Mouse (Mus musculus): Measurements from ENCODE around the gene Rpl3l. TPM values are rescaled to one million over a fixed set of nuclear protein-coding genes. Genes with fewer than 3 reads are reported as not detected.

Gene Rpl3l
- polyA plus RNA-seq, 1 experiment from 2014 or later: not detected

DNA sequence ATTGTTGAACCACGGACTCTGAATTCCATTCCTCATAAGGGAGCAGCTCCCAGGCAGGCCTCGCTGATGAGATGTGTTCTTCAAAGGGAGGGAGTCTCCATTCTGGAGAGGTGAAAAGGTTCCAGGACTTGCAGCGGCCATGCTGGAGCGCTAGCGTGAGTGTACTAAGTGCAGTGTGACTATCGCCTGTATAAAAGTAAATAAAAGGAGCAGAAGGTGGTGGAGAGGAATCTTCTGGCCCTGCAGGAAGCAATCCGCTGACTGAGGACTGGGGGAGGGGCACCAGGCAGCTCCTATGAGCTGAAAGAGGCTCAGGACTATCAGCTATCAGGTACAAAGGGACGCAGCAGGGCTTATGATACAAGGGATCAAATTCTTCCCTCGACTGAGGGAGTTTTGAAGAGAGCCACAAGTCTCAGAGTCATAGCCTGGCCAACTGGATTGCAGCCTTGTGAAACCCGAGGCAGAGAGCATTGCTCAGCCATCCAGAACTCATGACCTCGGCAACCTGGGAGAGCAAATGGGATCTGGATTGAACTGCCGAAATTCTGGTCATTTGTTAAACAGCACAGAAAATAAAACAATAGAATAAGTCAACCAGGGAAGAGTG, 38.8 kb downstream of the Rpl3l start:
- Histone ChIP-seq H3K4me2 (no peak overlapping the region), H3K36me3 (no peaks in the 10 kb centered on the region), H3K4me1 (replicated peaks) (peaks cover 29% of the 10 kb centered on the region), H3K27me3 (no peaks in the 10 kb centered on the region; the same call in 1 of the 2 replicates), H3K9ac (replicated peaks) (no peak overlapping the region; the same call in 1 of the 2 replicates), H3K9me3 (no peaks in the 10 kb centered on the region), H3K27ac (no peak overlapping the region), H3K4me3 (replicated peaks) (no peak overlapping the region)
- no peak for ATAC-seq (ENCODE audit: insufficient number of reproducible peaks, insufficient read depth, low FRiP score, low TSS enrichment, low read depth)
- WGBS: 31% methylated on average over 12 of the region's 12 CpGs

DNA sequence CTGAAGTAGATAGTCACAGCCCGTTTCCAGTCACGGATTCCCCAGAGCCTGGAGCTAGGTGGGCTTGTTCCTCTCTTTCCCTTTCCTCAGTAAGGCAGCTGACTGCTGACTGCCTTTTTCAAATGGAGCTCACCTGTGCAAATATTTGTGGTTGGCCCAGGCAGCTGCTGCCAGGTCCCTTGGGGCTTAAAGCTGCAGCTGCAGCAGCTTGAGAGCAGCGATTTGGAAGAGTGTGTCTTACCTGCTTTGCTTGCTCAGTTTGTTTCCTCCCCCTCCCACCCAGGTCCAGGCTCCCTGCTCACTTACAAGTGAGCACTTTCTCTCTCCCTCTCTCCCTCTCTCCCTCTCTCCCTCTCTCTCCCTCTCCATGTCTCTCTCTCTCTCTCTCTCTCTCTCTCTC, 41.5 kb downstream of the Rpl3l start:
- Histone ChIP-seq H3K36me3 (no peaks in the 10 kb centered on the region), H3K4me1 (replicated peaks) (peaks cover 21% of the 10 kb centered on the region), H3K27ac (no peak overlapping the region), H3K9ac (replicated peaks) (no peak overlapping the region), H3K27me3 (no peaks in the 10 kb centered on the region; the same call in 1 of the 2 replicates), H3K4me2 (no peak overlapping the region), H3K9me3 (0 out of 2 replicates have a peak, but pooled peaks cover 6% of the 10 kb centered on the region), H3K4me3 (replicated peaks) (no peak overlapping the region)
- 33% methylated on average over 3 of the region's 3 CpGs for WGBS
- ATAC-seq (ENCODE audit: insufficient number of reproducible peaks, insufficient read depth, low FRiP score, low TSS enrichment, low read depth): no peak

DNA sequence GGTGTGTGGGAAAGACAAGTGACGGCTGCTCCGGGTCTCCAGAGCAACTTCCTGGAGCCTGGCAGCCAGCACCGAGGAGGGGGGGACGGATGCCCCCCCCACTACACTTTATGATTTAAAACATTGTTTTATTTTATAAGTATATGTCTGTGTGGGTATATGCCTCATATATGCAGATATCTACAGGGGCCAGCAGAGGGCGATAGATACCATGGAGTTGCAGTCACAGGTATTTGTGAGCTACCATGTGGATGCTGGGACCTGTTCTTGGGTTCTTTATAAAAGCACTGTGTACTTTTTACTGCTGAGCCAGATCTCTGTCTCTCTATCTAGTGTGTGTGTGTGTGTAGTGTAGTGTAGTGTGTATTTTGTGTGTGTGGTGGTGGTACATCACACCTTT, 45.6 kb downstream of the Rpl3l start:
- H3K4me1 ChIP-seq (replicated peaks): peaks cover 11% of the 10 kb centered on the region; the same call in 1 of the 2 replicates
- no peak overlapping the region for H3K4me3 ChIP-seq (replicated peaks)
- WGBS: 87% methylated on average over 5 of the region's 5 CpGs

GRCm38 (mm10) chr17:24775173-24775572, 47.6 kb downstream of the Rpl3l start:
- Histone ChIP-seq H3K36me3 (no peaks in the 10 kb centered on the region), H3K9ac (replicated peaks) (no peak overlapping the region), H3K27me3 (no peaks in the 10 kb centered on the region), H3K27ac (no peak overlapping the region), H3K4me1 (replicated peaks) (no peaks in the 10 kb centered on the region; the same call in 1 of the 2 replicates), H3K4me2 (no peak overlapping the region), H3K9me3 (0 out of 2 replicates have a peak, but pooled peaks cover 6% of the 10 kb centered on the region), H3K4me3 (replicated peaks) (no peak overlapping the region)
- WGBS: 88% methylated on average over 8 of the region's 8 CpGs
- no peak for ATAC-seq (ENCODE audit: insufficient number of reproducible peaks, insufficient read depth, low FRiP score, low TSS enrichment, low read depth)

More for the DNA sequence above, 45.6 kb downstream of the Rpl3l start:
- Histone ChIP-seq H3K27ac (no peak overlapping the region), H3K4me2 (no peak overlapping the region), H3K27me3 (no peaks in the 10 kb centered on the region), H3K36me3 (no peaks in the 10 kb centered on the region), H3K9ac (replicated peaks) (no peak overlapping the region), H3K9me3 (0 out of 2 replicates have a peak, but pooled peaks cover 6% of the 10 kb centered on the region)
- no peak for ATAC-seq (ENCODE audit: insufficient number of reproducible peaks, insufficient read depth, low FRiP score, low TSS enrichment, low read depth)

DNA sequence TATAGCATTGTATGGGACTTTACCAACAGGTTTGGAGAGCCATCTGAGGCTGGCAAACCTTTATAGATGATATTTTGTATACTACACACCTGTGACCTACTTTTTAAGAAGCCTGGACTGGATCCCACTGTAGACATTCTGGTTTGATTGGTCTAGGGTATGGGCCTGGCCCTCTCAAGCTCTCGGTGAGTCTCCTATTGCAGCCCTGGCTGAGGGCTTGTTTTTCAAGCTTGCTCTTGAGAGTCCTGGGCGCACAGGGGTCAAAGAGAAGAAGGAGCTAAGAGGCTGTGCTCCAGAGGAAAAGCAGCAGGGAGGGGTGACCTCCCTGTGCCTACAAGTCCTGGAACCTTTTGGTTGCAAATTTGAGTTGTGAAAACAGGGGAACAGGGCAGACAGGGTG, 49.5 kb downstream of the Rpl3l start:
- WGBS: 85% methylated on average over 2 of the region's 2 CpGs
- ATAC-seq (ENCODE audit: insufficient number of reproducible peaks, insufficient read depth, low FRiP score, low TSS enrichment, low read depth): no peak
- no peak overlapping the region for H3K9ac ChIP-seq (replicated peaks)
- no peak overlapping the region for H3K27ac ChIP-seq
- H3K9me3 ChIP-seq: 0 out of 2 replicates have a peak, but pooled peaks cover 6% of the 10 kb centered on the region
- H3K4me2 ChIP-seq: no peak overlapping the region
- no peaks in the 10 kb centered on the region for H3K27me3 ChIP-seq
- no peaks in the 10 kb centered on the region for H3K36me3 ChIP-seq
- H3K4me1 ChIP-seq (replicated peaks): no peaks in the 10 kb centered on the region; the same call in 1 of the 2 replicates
- H3K4me3 ChIP-seq (replicated peaks): no peak overlapping the region

- Histone ChIP-seq H3K4me1 (replicated peaks) (no peaks in the 10 kb centered on the region), H3K27me3 (0 out of 2 replicates have a peak, but pooled peaks cover 3% of the 10 kb centered on the region), H3K27ac (no peak overlapping the region), H3K4me3 (replicated peaks) (no peak overlapping the region), H3K9ac (replicated peaks) (no peak overlapping the region), H3K9me3 (no peaks in the 10 kb centered on the region), H3K36me3 (no peaks in the 10 kb centered on the region), H3K4me2 (no peak overlapping the region)
- ATAC-seq (ENCODE audit: insufficient number of reproducible peaks, insufficient read depth, low FRiP score, low TSS enrichment, low read depth): no peak
- WGBS: 82% methylated on average over 2 of the region's 2 CpGs
Measured at GRCm38 (mm10) chr17:24780821-24781220, 53.2 kb downstream of the Rpl3l start.

Other genes with a start within 250 kb of the Rpl3l start
- 34.7 and 35.5 TPM in 2 replicates for gene Mlst8, start 248.7 kb upstream of the Rpl3l start, polyA plus RNA-seq (2016; fragmentation: Nextera tagmentation; extraction: Ambion mirVana)
- gene Caskin1, start 239.2 kb upstream of the Rpl3l start, polyA plus RNA-seq (2016; fragmentation: Nextera tagmentation; extraction: Ambion mirVana): 6.1 and 6.5 TPM in 2 replicates
- 97.4 and 101 TPM in 2 replicates for gene Traf7, start 199.9 kb upstream of the Rpl3l start, polyA plus RNA-seq (2016; fragmentation: Nextera tagmentation; extraction: Ambion mirVana)
- gene Rab26, start 193.6 kb upstream of the Rpl3l start, polyA plus RNA-seq (2016; fragmentation: Nextera tagmentation; extraction: Ambion mirVana): 3.2 and 4.0 TPM in 2 replicates
- gene Pkd1, start 178.0 kb upstream of the Rpl3l start, polyA plus RNA-seq (2016; fragmentation: Nextera tagmentation; extraction: Ambion mirVana): 23.2 and 32.2 TPM in 2 replicates
- 68.6 and 77.7 TPM in 2 replicates for gene Tsc2, start 95.2 kb upstream of the Rpl3l start, polyA plus RNA-seq (2016; fragmentation: Nextera tagmentation; extraction: Ambion mirVana)
- gene Nthl1, start 95.1 kb upstream of the Rpl3l start, polyA plus RNA-seq (2016; fragmentation: Nextera tagmentation; extraction: Ambion mirVana): 23.3 and 24.9 TPM in 2 replicates
- gene Slc9a3r2, start 77.5 kb upstream of the Rpl3l start, polyA plus RNA-seq (2016; fragmentation: Nextera tagmentation; extraction: Ambion mirVana): 58.9 and 59.3 TPM in 2 replicates
- 0.49 and 1.3 TPM in 2 replicates for gene Npw, start 69.4 kb upstream of the Rpl3l start, polyA plus RNA-seq (2016; fragmentation: Nextera tagmentation; extraction: Ambion mirVana)
- 24.5 and 28.4 TPM in 2 replicates for gene Zfp598, start 58.1 kb upstream of the Rpl3l start, polyA plus RNA-seq (2016; fragmentation: Nextera tagmentation; extraction: Ambion mirVana)
- 7.5 and 8.2 TPM in 2 replicates for gene Syngr3, start 37.9 kb upstream of the Rpl3l start, polyA plus RNA-seq (2016; fragmentation: Nextera tagmentation; extraction: Ambion mirVana)
- gene Gfer, start 31.7 kb upstream of the Rpl3l start, polyA plus RNA-seq (2016; fragmentation: Nextera tagmentation; extraction: Ambion mirVana): 49.7 and 53.5 TPM in 2 replicates
- gene Noxo1, start 31.6 kb upstream of the Rpl3l start, polyA plus RNA-seq (2016; fragmentation: Nextera tagmentation; extraction: Ambion mirVana): 1.7 and 1.8 TPM in 2 replicates
- 99.7 and 103 TPM in 2 replicates for gene Tbl3, start 20.2 kb upstream of the Rpl3l start, polyA plus RNA-seq (2016; fragmentation: Nextera tagmentation; extraction: Ambion mirVana)
- gene Rnf151, start 9.8 kb upstream of the Rpl3l start, polyA plus RNA-seq (2016; fragmentation: Nextera tagmentation; extraction: Ambion mirVana): 0.29 and 0.41 TPM in 2 replicates
- gene Rps2, start 9.7 kb upstream of the Rpl3l start, polyA plus RNA-seq (2016; fragmentation: Nextera tagmentation; extraction: Ambion mirVana): 1,161 and 1,172 TPM in 2 replicates
- gene Ndufb10, start 3.3 kb upstream of the Rpl3l start, polyA plus RNA-seq (2016; fragmentation: Nextera tagmentation; extraction: Ambion mirVana): 206 and 217 TPM in 2 replicates
- 22.7 and 24.1 TPM in 2 replicates for gene Msrb1, start 8.8 kb downstream of the Rpl3l start, polyA plus RNA-seq (2016; fragmentation: Nextera tagmentation; extraction: Ambion mirVana)
- gene Hs3st6, start 25.2 kb downstream of the Rpl3l start, polyA plus RNA-seq (2016; fragmentation: Nextera tagmentation; extraction: Ambion mirVana): 2.7 and 4.0 TPM in 2 replicates
- not detected in 2 replicates for gene Meiob, start 76.5 kb downstream of the Rpl3l start, polyA plus RNA-seq (2016; fragmentation: Nextera tagmentation; extraction: Ambion mirVana)
- 26.3 and 27.6 TPM in 2 replicates for gene Hagh, start 112.3 kb downstream of the Rpl3l start, polyA plus RNA-seq (2016; fragmentation: Nextera tagmentation; extraction: Ambion mirVana)
- gene Fahd1, start 122.5 kb downstream of the Rpl3l start, polyA plus RNA-seq (2016; fragmentation: Nextera tagmentation; extraction: Ambion mirVana): 18.6 and 22.5 TPM in 2 replicates
- 0.37 and 0.43 TPM in 2 replicates for gene Igfals, start 138.2 kb downstream of the Rpl3l start, polyA plus RNA-seq (2016; fragmentation: Nextera tagmentation; extraction: Ambion mirVana)
- gene Nubp2, start 158.5 kb downstream of the Rpl3l start, polyA plus RNA-seq (2016; fragmentation: Nextera tagmentation; extraction: Ambion mirVana): 50.1 and 53.2 TPM in 2 replicates
- gene Spsb3, start 158.8 kb downstream of the Rpl3l start, polyA plus RNA-seq (2016; fragmentation: Nextera tagmentation; extraction: Ambion mirVana): 40.4 and 46.1 TPM in 2 replicates
- 32.8 and 47.1 TPM in 2 replicates for gene Eme2, start 167.3 kb downstream of the Rpl3l start, polyA plus RNA-seq (2016; fragmentation: Nextera tagmentation; extraction: Ambion mirVana)
- 89.5 and 94.8 TPM in 2 replicates for gene Mrps34, start 167.3 kb downstream of the Rpl3l start, polyA plus RNA-seq (2016; fragmentation: Nextera tagmentation; extraction: Ambion mirVana)
- 46.2 and 46.5 TPM in 2 replicates for gene Nme3, start 168.7 kb downstream of the Rpl3l start, polyA plus RNA-seq (2016; fragmentation: Nextera tagmentation; extraction: Ambion mirVana)
- 45.0 and 46.5 TPM in 2 replicates for gene Mapk8ip3, start 209.2 kb downstream of the Rpl3l start, polyA plus RNA-seq (2016; fragmentation: Nextera tagmentation; extraction: Ambion mirVana)
- gene Jpt2, start 232.9 kb downstream of the Rpl3l start, polyA plus RNA-seq (2016; fragmentation: Nextera tagmentation; extraction: Ambion mirVana): 265 and 277 TPM in 2 replicates

Measured in limb, embryonic 12.5 days (tissue).